Mouse (Mus musculus) G1E (cell line): ENCODE results near the gene Rfxank. TPM values are rescaled to one million over a fixed set of nuclear protein-coding genes. Genes with fewer than 3 reads are reported as not detected.

ENCODE experiments used
- ATAC-seq: 2 replicates; pipeline ENCODE4 v1.8.0; 2016; ENCODE audit warnings: mild to moderate bottlenecking; ENCODE audit not compliant: insufficient number of reproducible peaks, poor library complexity, low FRiP score, severe bottlenecking; ENCODE audit errors: extremely low read depth
- DNase-seq: peaks from one replicate; pipeline ENCODE4 v3.0.0; 2012; ENCODE audit warnings: low spot score
- H3K27me3 ChIP-seq: 2 replicates; pipeline ENCODE4 v1.6.1; 2012; ENCODE audit warnings: mild to moderate bottlenecking, low read length, inconsistent platforms; ENCODE audit not compliant: insufficient read depth
- H3K36me3 ChIP-seq: replicated peaks from 2 replicates; pipeline ENCODE3; 2012; ENCODE audit warnings: mild to moderate bottlenecking, inconsistent platforms
- H3K4me1 ChIP-seq: 2 replicates; pipeline ENCODE4 v1.6.1; 2012; ENCODE audit warnings: low read depth, low read length, inconsistent platforms, mixed read lengths; ENCODE audit not compliant: insufficient read depth
- H3K4me3 ChIP-seq: 2 replicates; pipeline ENCODE4 v1.5.1; 2012; ENCODE audit warnings: low read depth, mild to moderate bottlenecking, inconsistent platforms, low read length, moderate library complexity, mixed read lengths
- H3K9me3 ChIP-seq: replicated peaks from 2 replicates; pipeline ENCODE4 v1.6.1; 2012; ENCODE audit warnings: inconsistent platforms
- CTCF ChIP-seq: IDR thresholded peaks from 2 replicates; pipeline ENCODE4 v1.5.1; 2012; ENCODE audit warnings: low read depth, low read length, inconsistent platforms, mixed read lengths
- GATA1 ChIP-seq: IDR thresholded peaks from 2 replicates; pipeline ENCODE4 v1.6.1; 2012; ENCODE audit warnings: borderline replicate concordance, low read length, inconsistent platforms, mixed read lengths
- GATA2 ChIP-seq: IDR thresholded peaks from 2 replicates; pipeline ENCODE4 v1.6.1; 2012; ENCODE audit warnings: low read depth, low read length, inconsistent platforms, borderline replicate concordance
- POLR2AphosphoS5 ChIP-seq: IDR thresholded peaks from 2 replicates; pipeline ENCODE4 v1.6.1; 2012; ENCODE audit warnings: low read depth, low read length, inconsistent platforms; ENCODE audit not compliant: insufficient replicate concordance
- TAL1 ChIP-seq: conservative IDR thresholded peaks from 2 replicates; pipeline ENCODE4 v1.6.1; 2012; ENCODE audit warnings: low read depth, low read length, inconsistent platforms, mixed read lengths
- polyA plus RNA-seq: library from polyadenylated mRNA; stranded (reverse); fragments of >175 nt; gene quantifications from 2 replicates; pipeline ENCODE4 v1.2.3, GENCODE M21; 2012
- total RNA-seq, 2 experiments: library from RNA; stranded (forward) in 1 of 2; stranded (reverse) in 1 of 2; fragments of 200-1000 nt in 1 of 2; fragments of >200 nt in 1 of 2; fragmentation: Nextera tagmentation in 1 of 2; gene quantifications; 2 replicates each; pipeline ENCODE4 v1.2.3; 2014 to 2017

The Rfxank gene
- total and polyA plus RNA-seq, 3 experiments, result 6.0 to 11.9 (median 7.2) TPM

GRCm38 (mm10) chr8:70178231-70178630, 39.3 kb upstream of the Rfxank start:
- Histone ChIP-seq H3K4me1 (peaks cover 46% of the 10 kb centered on the region), H3K4me3 (no peak overlapping the region), H3K36me3 (peaks cover 85% of the 10 kb centered on the region), H3K27me3 (no peaks in the 10 kb centered on the region), H3K9me3 (no peaks in the 10 kb centered on the region)
- no peak for TF ChIP-seq POLR2AphosphoS5
- no peak for TF ChIP-seq TAL1
- no peak for TF ChIP-seq CTCF
- DNase-seq (no peak), ATAC-seq (no peak)

- DNase-seq (no peak), ATAC-seq (no peak)
- Histone ChIP-seq H3K36me3 (peaks cover 50% of the 10 kb centered on the region), H3K27me3 (no peaks in the 10 kb centered on the region), H3K9me3 (no peaks in the 10 kb centered on the region), H3K4me1 (peaks cover 54% of the 10 kb centered on the region), H3K4me3 (peak overlapping the region; percentile 53; the same call in 1 of the 2 replicates)
- TF ChIP-seq GATA1 (no peak), TAL1 (no peak), GATA2 (no peak), CTCF (no peak), POLR2AphosphoS5 (no peak)
Measured at GRCm38 (mm10) chr8:70174079-70174478, 35.1 kb upstream of the Rfxank start.

GRCm38 (mm10) chr8:70173320-70173719, 34.4 kb upstream of the Rfxank start:
- no peak for DNase-seq

GRCm38 (mm10) chr8:70172043-70172681, 33.2 kb upstream of the Rfxank start, which contains the start of gene Tmem161a:
Tmem161a (plus strand) TSS chr8:70172356.
- Histone ChIP-seq H3K4me1 (peaks cover 52% of the 10 kb centered on the region), H3K4me3 (peak within 1 kb of the TSS; percentile 75), H3K9me3 (no peaks in the 10 kb centered on the region), H3K36me3 (peaks cover 31% of the 10 kb centered on the region), H3K27me3 (no peaks in the 10 kb centered on the region)
- peak; percentile 98 for DNase-seq
- TF ChIP-seq GATA1, result no peak
- TF ChIP-seq POLR2AphosphoS5, result no peak
- no peak for TF ChIP-seq GATA2
- no peak for TF ChIP-seq CTCF
- no peak for TF ChIP-seq TAL1
- ATAC-seq, result peak; percentile 98

More at GRCm38 (mm10) chr8:70173320-70173719, 34.4 kb upstream of the Rfxank start:
- H3K4me1 ChIP-seq, result peaks cover 51% of the 10 kb centered on the region
- H3K36me3 ChIP-seq, result peaks cover 42% of the 10 kb centered on the region
- no peak for TF ChIP-seq POLR2AphosphoS5
- no peak for TF ChIP-seq CTCF
- TF ChIP-seq GATA2, result no peak
- no peak for TF ChIP-seq GATA1
- TF ChIP-seq TAL1, result no peak
- H3K9me3 ChIP-seq, result no peaks in the 10 kb centered on the region
- no peak for ATAC-seq
- no peaks in the 10 kb centered on the region for H3K27me3 ChIP-seq
- H3K4me3 ChIP-seq, result peak overlapping the region; percentile 51; the same call in 1 of the 2 replicates

DNA sequence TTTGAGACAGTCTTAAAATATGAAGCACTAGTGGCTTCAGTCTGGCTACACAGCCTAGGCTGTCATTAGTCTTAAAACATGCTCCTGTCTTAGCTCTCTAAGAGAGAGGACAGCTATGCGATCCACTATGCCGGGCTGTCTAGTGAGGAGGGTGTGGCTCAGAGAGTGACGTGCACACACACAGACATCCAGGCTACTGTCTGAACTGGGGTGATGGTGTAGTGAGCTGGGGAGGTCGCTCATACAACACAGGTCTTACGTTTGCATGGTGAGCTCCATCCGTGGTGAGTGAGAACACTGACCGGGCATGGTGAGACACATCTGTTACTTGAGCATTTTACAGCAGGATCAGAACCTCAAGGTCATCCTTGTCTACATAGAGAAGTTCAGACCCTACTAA, 32.3 kb upstream of the Rfxank start:
- TF ChIP-seq CTCF (no peak), GATA2 (no peak), TAL1 (no peak), POLR2AphosphoS5 (no peak), GATA1 (no peak)
- Histone ChIP-seq H3K4me3 (peak overlapping the region; percentile 42; the same call in 1 of the 2 replicates), H3K36me3 (peaks cover 22% of the 10 kb centered on the region), H3K27me3 (peaks cover 3% of the 10 kb centered on the region; the same call in 1 of the 2 replicates), H3K4me1 (peaks cover 58% of the 10 kb centered on the region), H3K9me3 (no peaks in the 10 kb centered on the region)
- ATAC-seq (no peak), DNase-seq (no peak)

GRCm38 (mm10) chr8:70170748-70171147, 31.8 kb upstream of the Rfxank start:
- Histone ChIP-seq H3K36me3 (peaks cover 18% of the 10 kb centered on the region), H3K4me3 (no peak overlapping the region), H3K27me3 (peaks cover 8% of the 10 kb centered on the region; the same call in 1 of the 2 replicates), H3K9me3 (no peaks in the 10 kb centered on the region), H3K4me1 (peaks cover 59% of the 10 kb centered on the region)
- ATAC-seq, result no peak
- TF ChIP-seq GATA1 (no peak), GATA2 (no peak), TAL1 (no peak), POLR2AphosphoS5 (no peak), CTCF (no peak)
- no peak for DNase-seq

DNA sequence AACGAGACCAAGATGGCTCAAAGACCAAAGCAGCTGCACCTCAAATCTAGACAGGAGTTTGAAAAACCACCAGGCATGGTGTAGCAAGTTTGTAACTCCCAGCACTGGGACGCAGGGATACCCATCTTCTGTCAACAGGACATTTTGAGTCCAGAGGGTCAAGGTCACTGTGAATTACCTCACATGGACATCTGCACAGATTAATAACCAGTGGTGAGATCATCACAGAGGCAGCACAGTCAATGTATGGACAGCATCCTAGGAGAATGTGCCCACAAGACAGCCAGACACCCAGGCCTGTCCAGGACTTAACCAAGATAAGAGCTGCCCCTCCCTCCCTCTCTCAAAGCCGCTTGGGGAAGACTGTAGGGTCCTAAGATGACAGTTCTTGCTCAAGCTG, 31.2 kb upstream of the Rfxank start:
- ATAC-seq (no peak), DNase-seq (no peak)
- Histone ChIP-seq H3K36me3 (peaks cover 15% of the 10 kb centered on the region), H3K27me3 (peaks cover 13% of the 10 kb centered on the region; the same call in 1 of the 2 replicates), H3K4me1 (peaks cover 65% of the 10 kb centered on the region), H3K4me3 (no peak overlapping the region), H3K9me3 (no peaks in the 10 kb centered on the region)
- TF ChIP-seq POLR2AphosphoS5, result no peak
- no peak for TF ChIP-seq GATA1
- no peak for TF ChIP-seq CTCF
- TF ChIP-seq TAL1, result no peak
- TF ChIP-seq GATA2, result no peak
